Mouse (Mus musculus) cerebellum, adult 8-10 months (tissue): ENCODE data around the gene Best3.
"Not testable (repeated sequence)": the region's sequence is repeated elsewhere in the genome, so short reads cannot be mapped to it uniquely, and the experiment has no call there.

Source experiments
- DNase-seq: peaks from one replicate; pipeline ENCODE4 v3.0.0; 2022

The Best3 gene

DNA sequence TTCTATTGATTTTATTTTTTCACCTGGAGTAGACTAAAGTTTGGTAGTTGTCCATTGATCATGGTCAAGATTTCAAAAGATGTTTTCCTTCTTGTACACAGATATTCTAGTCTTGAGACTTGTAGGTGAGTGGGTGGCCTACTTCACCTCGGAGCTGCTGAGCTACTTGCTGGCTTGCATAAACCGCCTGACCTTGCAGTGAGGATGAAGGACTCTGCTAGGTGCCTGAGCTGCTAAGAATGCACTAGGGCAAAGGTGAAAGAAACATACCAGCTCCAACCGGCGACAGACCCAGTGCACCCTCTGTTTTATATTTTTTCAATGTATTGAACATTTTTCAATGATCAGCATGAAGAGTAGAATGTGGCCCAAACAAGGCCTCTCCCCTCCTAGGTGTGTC, 5.8 kb upstream of the Best3 start:
- DNase-seq, result no peak

DNA sequence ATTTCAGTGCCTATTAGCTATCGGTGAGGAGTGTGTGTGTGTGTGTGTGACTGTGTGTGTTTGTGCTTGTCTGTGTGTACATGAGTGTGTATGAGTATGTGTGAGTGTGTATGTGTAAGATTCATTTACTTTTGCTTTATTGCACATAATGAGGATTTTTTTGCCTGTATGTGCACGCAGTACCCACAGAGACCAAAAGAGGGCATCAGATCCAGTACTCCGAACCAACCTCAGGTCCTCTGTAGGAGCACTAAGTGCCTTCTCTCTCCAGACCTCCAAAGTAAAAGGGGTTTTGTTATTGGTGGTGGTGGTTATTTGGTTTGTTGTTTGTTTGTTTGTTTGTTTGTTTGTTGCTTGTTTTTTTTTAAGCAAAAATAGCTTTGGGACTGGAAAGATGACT, 5.2 kb upstream of the Best3 start:
- DNase-seq, result no peak

DNA sequence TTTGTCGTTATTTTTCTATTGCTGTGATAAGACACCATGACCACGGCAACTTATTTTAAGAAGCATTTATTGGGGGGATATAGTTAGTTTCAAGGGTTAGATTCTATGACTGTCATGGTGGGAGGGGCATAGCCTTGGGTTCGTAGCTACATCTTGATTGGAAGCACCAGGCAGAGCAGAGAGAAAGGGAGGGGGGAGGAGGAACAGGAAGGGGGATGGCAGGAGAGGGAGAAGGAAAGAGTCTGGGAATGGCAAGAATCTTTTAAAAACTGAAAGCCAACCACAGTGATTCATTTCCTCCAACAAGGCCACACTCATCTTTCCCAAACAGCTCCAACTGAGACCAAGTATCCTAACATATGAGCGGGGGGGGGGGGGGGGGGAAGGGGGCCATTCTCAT, 3.6 kb upstream of the Best3 start:
- no peak for DNase-seq

DNA sequence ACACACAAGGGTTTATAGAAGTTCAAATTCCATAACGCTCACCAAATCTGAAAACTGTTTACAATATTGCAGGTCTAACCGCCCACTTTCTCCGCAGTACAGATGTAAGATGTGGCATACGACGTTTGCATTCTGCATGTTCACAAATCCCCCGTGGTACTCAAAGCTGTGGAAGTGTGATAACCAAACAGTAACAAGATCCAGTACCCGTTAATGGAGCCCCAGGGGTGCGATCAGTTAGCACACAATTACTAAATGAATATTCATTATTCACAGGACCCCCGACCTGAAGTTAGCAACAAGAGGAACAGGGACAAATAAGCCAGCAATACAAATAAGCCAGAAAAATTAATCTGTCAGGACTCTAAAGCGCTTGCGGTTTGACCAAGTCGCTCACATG, 1.3 kb upstream of the Best3 start:
- no peak for DNase-seq

DNA sequence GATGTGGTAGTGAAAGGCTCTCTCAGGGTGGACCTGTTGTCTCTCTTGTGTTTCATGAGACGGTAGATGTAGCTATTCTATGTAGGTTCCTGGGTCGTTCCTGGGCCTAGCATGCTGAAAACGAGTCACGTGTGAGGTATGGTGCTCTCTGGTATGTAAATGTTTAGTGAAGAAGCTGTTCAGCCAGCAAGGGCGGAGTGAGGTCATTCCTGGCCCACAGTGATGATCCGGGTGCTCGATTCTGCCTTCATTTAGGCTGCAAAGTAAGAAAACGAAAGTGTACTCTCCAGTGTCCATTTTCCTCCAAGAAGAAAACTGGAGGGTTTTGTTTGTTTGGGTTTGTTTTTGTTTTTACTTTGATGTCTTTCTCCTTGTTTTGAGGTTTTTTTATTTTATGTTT, 7.9 kb downstream of the Best3 start:
- no peak for DNase-seq

DNA sequence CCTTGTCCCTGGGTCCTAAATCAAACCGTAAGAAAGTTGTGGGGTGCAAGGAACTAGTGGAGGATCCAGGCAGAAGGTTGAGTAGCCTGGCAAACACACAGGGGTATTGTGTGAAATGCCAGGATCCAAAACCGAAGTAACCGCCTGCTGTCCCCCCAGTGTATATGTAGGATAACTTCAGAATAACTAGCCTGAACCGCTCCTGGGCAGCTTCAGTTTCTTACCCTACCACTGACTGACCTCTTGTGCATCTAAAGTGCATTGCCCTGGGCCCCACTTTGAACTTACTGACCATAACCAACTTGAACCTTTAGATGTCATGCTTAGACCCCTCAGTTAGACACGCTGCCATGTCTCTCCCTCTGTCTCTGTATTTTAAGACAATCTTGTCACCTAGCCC, 9.0 kb downstream of the Best3 start:
- DNase-seq, result no peak

DNA sequence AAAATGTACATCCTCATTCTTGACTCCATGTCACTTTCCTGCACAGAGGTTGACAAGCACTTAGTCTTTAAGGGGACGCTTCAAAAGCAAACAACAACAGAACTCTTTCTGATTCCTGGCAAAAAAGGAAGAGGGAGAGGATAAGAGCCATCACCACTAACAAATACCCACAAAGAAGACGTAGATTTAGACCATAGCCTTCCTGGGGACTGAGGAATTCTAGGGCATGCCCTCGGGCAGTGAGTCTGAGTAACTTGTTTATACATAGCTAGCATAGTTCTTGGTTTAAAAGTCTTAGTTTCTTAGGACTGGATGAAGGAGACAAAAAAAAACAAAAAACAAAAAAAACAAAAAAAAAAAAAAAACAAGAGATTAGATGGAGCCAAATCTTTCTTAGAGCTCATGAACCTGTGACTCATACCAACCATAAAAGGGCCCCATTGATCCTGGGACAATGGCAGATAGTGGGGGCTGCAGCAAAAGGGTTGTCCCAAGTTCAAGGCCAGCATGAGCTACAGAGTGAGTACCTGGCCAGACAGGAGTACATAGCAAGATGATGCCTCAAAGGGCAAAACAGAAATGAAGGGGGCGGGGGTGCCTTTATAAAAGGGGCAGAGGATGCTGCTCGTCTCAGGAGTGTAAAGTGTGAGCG, 9.6 kb downstream of the Best3 start:
- DNase-seq, result no peak

DNA sequence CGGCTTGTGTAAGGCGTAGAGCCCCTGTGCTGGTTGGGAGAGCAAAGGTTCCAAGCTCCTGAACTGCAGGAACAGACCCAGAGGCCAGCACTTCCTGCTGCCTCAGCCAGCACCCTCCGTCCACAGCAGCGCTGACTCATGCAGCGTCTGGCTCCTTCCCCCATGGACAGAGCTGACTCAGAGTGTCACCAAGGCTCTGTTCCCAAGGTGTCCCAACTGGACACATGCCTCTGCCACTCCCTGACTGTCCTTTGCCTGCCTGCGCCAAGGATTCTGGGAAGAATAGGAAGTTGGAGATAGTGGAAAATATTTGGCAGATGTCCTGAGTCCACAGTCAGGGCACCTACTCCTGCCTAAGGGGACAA, 10.1 kb downstream of the Best3 start:
- DNase-seq, result no peak

DNA sequence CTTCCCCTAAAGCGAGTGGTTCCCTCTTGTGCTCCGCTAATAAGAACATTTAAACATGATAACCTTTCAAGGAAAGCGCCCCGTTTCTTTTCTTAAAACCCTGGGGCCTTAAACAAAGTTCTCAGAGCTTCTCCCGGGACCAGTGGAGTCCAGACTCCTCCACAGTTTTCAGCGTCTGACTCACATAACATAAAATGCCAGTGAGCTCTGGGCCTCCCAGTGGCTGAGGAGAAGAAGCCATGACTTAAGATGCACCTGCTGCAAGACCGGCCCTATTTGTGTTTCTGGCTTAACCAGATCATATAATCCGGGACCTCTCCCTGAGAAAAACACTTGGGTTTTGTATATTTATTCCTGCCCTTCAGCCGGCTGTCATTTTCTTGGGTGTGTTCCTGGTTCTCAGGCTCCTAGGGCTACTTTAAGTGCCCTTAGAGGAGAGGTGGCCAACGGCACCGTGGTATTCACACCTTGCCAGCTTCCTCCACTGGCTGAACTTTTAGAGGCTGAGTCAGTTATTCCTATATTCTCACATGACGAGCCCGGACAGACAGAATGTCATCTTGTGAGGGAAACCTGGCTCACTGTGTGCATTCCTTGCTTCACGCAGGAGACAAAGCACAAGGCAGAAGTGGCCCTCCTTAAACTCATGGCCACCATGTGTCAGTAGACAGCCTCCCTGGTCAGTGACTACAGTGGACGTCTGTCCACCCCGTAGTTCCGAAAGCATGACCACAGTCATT, 12.8 kb downstream of the Best3 start:
- DNase-seq, result no peak

DNA sequence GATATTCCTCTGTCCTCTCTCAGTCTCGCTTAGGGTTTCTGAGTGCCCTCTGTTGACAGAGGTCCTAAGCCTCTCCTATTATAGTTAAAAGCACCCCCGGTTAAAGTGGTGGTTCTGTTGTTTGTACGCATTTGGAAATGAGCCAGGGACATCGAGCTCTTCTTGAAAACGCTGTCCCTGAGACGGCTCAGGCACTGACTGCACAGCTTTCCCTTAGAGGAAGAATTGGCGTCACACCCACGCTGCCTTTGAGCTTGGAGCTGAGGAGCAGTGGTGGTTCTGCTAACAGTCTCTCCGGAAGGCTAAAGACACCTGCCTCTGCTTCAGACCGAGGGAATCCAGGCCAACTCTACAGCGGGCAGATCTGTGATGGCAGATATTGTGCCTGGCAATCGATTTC, 14.9 kb downstream of the Best3 start:
- no peak for DNase-seq

DNA sequence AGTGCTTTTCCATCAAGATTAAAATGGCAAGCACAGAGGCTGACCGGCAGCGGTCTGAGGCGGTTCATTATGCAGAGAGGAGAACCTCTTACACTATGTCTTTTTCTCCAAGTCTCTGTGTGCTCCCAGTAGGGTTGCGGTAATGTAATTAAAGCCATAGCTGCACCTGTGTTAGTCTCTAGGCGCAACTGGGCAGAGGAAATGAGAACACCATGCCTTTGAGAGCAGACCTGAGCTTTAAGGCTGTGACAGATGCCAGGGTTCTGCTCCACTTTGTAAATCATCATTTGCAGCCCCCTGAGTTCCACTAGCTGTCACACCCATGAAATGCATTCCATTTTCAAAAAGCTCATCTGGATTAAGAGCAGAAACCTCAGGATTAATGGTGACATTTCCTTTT, 18.6 kb downstream of the Best3 start:
- DNase-seq, result no peak

DNA sequence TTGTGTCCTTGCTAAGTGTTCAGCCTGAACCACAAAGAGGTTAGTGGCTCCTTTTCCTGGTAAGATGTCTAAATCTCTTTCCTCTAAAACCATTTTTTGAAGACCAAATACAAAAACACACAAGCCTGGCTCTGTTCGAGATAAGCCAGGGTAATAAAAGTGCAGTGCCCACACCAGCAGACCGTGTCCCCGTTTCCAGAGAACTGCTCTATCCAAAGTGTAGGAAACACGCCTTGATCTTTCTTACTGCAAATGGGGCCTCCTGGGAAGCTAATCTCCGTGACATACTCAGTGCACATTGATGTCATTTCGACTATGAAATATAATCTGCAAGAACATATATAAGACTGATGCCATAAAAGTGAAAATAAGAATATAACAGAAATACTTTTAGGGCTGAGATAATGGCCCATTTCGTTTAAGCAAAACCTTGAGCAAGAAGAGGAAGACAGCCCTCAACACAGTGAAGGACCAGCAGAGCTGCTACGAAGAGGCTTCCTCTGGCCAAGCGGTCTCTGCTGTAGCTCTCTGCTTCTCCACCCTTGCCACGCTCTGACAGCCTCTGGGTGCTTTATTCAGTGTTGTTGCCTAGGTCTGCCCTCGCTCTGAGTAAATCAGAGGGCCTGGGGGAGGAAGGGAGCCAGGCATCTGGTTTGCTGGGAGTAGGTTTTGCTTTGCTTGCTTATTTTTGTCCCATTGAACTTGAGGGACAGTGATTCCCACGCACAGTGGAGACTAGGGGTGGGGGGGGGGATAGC, 19.8 kb downstream of the Best3 start:
- DNase-seq, result no peak

DNA sequence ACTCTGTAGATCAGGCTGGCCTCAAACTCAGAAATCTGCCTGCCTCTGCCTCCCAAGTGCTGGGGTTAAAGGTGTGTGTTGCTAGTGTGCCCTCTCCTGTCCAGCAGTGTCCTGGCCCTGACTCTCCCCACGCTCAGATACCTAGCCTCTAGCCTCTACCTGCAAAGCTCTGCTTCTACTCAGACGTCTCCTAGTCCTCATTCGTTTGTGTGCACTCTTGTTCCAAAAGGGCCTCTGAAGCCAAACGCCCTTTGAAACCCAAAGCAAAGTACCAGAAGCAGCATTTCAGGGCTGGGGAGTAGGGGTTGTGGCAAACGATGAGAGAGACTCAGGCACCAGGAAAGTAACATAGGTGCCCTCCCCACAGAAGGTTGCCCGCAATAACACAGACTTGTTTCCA, 23.6 kb downstream of the Best3 start:
- no peak for DNase-seq

DNA sequence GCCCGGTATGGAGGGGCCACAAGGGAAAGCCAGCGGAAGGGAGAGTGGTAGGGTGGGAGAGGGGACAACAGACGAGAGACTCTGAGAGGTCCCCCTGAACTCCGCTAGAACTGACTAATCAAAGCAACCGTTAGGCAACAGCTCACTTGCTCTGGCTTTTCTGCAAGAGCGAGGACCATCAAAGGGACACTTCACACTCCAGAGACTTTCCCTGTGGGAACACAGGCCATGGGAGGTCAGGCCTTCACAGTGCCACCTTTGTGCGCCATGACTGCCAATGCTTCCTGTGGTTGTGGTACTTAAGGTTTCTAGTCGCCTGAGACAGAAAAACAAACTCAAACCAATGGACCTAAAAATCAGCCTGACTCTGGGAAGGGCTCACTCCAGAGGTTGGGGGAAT, 24.9 kb downstream of the Best3 start:
- no peak for DNase-seq

DNA sequence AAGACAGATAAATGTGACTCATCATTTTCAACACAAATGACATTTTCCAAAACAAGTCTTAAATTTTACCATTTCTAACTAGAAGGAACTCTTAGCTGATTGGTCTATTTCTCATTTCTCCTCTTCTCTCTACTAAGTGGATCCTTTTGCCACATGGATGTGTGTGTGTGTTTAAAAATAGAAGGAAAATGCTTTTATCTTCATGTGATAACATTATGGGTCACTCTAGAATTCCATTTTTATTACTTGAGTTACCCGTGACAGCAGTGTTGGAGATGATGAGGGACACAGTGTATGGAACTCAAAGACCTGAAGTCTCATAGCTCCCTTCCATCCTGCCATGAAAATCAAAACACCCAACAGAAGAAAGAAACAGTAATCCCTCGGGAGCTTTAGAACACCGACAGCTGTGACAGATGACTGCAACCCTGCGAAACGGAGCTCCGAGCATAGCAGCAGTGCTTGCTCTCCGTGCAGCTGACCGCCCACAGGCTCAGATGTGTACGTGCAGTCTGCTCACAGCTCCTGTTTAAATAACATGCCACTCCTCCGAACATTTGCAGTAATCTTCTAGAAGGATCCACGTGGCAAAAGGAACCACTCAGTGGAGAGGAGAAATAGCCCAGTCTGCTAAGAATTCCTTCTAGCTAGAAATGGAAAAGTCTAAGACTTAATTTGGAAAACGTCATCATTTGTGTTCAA, 27.7 kb downstream of the Best3 start:
- no peak for DNase-seq

DNA sequence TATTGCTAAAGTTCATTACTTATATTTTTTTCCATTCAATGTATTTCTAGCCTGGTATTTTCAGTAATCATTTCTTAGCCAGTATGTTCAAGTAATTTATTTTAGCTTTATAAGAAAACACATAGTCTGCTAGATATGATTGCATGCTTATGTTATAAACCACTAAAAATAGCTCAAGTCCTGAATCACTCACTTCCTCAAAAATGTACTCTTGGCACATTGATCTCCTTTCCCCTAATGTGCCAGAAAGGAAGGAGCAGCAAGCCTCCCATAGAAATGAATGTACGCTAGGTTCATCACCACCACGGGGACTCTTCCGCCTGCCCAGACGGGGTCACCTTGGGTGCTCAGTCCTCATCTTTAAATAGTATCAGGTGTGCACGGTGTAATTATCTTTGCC, 28.5 kb downstream of the Best3 start:
- DNase-seq, result no peak

DNA sequence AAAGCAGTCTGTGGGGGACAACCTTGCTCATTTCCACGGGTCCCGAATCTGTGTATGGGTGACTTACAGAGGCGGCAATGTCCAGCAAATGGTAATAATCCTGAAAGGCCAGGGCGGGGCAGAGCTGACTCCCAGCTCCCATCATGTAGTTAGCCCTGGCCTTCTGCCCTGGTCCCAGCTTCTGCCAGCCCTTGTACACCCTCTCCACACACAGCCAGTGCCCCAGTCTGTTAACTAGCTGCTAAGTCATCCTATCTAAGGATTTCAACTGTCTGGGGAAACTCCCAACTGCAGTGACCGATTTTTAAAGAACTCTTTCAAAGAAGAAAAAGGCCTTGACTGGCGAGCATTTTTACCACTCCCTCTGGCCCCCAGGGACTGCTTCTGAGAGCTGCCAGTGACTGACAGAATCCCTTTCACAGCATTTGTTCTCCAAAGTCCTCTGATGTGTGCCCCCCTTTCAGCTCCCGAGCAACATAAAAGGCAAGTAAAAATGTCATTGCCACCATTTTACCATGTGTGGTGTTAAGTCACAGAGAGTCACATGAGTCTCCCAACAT, 32.2 kb downstream of the Best3 start:
- DNase-seq, result no peak

DNA sequence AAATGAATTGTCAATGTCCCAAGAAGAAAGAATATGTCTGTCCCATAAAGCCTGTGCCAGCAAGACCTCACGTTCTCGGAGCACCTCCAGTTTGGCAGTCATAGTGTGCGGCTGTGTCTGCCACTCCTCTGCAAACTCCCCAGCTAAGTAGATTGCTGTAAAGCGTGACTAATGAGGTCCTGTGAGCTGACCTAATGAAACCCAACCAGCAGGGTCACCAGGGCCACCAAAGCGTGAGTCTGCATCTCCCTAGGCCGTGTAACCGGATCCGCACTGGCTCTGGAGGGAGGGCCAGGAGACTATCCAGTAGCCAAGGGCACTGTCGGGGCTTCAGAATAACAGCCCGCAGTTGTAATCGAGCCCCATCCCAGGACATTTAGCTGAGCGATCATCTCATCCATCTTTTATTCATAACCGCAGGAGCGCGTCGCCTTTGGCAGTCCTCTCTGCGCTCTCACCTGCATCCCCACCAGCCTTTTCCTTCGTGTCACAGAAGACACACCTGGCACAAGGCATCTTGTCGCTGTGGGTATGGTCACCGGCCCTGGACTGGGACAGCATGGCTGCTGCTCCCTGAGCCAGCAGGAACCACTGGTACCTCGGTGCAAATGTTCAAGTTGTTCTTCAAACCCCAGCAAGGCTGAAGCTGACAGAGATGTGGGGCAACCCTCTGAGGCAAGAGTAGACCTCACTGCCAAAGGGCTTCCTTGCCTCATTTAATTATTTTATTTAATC, 35.1 kb downstream of the Best3 start:
- no peak for DNase-seq

DNA sequence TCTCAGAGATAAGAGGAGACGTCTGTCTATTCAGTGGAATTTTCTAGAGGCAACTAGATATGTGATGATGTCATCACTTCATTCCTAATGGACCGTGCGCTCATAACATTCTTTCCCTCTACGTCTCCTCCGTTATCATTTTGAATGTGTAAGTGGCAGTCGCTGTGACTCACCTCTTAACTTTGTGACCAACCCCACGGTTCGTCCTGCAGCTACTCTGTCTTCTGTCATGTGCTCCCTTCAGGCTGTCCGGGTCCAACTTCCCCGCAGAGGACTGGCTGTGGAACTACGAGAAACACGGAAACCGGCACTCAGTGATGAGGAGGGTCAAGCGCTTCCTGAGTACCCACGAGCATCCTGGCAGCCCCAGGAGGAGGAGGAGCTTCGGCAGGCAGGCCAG, 37.6 kb downstream of the Best3 start:
- DNase-seq, result no peak

DNA sequence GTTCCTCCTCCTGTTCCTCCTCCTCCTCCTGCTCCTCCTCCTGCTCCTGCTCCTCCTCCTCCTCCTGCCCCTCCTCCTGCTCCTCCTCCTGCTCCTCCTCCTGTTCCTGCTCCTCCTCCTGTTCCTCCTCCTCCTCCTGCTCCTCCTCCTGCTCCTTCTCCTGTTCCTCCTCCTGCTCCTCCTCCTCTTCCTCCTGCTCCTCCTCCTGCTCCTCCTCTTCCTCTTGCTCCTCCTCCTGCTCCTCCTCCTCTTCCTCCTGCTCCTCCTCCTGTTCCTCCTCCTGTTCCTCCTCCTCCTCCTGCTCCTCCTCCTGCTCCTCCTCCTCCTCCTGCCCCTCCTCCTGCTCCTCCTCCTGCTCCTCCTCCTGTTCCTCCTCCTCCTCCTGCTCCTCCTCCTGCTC, 39.7 kb downstream of the Best3 start:
- DNase-seq, result not testable (repeated sequence)

DNA sequence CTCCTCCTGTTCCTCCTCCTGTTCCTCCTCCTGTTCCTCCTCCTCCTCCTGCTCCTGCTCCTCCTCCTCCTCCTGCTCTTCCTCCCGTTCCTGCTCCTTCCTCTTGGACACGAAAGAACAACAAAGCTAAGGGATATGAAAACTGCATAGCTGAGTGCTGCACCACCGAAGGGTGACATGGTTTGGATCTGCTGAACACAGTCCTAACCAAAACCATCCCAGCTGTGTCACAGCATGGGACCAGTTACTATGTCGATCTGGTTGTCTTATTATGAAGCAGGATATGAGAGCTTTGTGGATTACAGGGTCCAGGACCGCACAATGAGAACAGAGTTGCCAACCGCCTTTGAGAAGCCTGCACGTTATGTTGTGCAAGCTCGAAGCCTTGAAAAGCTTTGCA, 40.1 kb downstream of the Best3 start:
- DNase-seq, result no peak

DNA sequence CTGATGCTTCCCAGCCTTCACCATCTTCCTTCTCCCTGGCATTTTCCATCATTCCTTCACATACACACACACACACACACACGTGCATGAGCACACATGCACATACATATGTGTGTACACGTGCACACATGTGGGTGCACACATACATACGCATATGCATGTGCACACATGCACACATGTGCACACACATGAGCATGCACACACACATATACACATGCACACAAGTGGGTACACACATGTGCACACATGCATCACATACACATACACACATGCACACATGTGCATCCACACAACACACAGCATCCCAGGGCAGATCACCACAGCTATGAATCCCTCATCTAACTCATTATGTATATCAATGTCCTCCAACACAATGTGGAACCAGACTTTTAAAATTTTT, 45.0 kb downstream of the Best3 start:
- no peak for DNase-seq

DNA sequence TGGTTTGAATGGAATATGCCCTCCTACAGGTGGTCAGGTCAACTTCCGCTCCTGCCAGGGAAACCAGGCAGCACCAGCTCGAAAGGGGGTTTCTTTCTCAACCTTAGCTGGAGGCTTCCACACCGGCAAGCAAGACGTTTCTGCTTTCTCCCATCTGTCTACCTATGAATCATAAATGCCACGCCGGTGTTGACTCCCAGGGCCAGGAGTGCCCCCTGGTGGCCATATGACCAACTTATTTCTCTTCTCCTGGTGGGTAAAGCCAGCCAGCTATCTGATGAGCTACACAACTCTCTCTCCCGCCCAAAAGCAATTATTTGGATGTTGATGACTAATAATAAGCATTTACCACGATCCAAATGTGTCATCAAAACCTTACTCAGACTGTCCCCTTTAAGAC, 47.7 kb downstream of the Best3 start:
- DNase-seq, result peak; percentile 54
